Mouse (Mus musculus) olfactory bulb, adult 2 months (tissue): ENCODE data around the gene Ankrd33b. TPM values are rescaled to one million over a fixed set of nuclear protein-coding genes. Genes with fewer than 3 reads are reported as not detected.
A peak's percentile ranks its signal among the peaks of the same experiment; 100 is the strongest.

Experiments used
- H3K27ac ChIP-seq: fragments of 200-500 bp; 2 replicates; pipeline ENCODE4 v1.5.1; 2012; ENCODE audit warnings: low read depth, low read length; ENCODE audit not compliant: insufficient read depth
- H3K4me1 ChIP-seq: fragments of 200-500 bp; 2 replicates; pipeline ENCODE4 v1.6.1; 2012; ENCODE audit warnings: low read length; ENCODE audit not compliant: control insufficient read depth, insufficient read depth
- H3K4me3 ChIP-seq: fragments of 200-500 bp; 2 replicates; pipeline ENCODE4 v1.5.1; 2012; ENCODE audit warnings: mild to moderate bottlenecking, low read depth, low read length, moderate library complexity; ENCODE audit not compliant: insufficient read depth
- CTCF ChIP-seq: fragments of 200-500 bp; IDR thresholded peaks from 2 replicates; pipeline ENCODE4 v1.5.1; 2012; ENCODE audit warnings: low read depth, mild to moderate bottlenecking, low read length, moderate library complexity; ENCODE audit not compliant: insufficient read depth
- POLR2A ChIP-seq: fragments of 200-500 bp; IDR thresholded peaks from 2 replicates; pipeline ENCODE4 v1.6.1; 2012; ENCODE audit warnings: mild to moderate bottlenecking, low read depth, low read length, moderate library complexity; ENCODE audit not compliant: insufficient read depth
- WGBS: fragments of 180-500 bp; shearing (Covaris S2); methylation state at CpG from one replicate; pipeline ENCODE4 v1.1.7; 2018; 5-methylcytosine and 5-hydroxymethylcytosine counted together
- polyA plus RNA-seq: library from polyadenylated mRNA; stranded (reverse); fragments of >200 nt; gene quantifications from 2 replicates; pipeline ENCODE4 v1.2.4, GENCODE M21; 2012; ENCODE audit warnings: low replicate concordance; ENCODE audit not compliant: missing spikeins, insufficient read depth, insufficient read length

The Ankrd33b gene
- polyA plus RNA-seq, 1 experiment, result not detected

DNA sequence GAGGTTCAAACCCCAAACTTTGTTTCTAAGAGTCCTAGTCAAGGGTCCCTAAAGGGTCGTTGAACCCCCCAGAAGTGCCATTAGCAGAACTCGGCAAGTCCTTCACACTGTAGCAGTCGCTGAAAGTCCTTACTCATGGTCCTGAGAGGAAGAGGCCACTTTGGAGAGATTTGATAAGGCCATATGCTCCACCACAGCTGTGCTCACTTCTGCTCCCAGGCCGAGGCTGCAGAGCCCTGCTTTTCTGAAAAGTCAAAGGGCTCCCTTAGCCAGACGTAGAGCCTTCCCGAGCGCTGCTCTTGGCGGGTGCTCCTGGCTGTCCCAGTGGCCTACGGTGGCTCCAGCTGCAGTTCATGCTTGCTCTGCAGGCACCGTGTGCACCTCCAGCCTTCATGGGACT, 94.0 kb downstream of the Ankrd33b start:
- peaks cover 16% of the 10 kb centered on the region; the same call in 1 of the 2 replicates for H3K4me1 ChIP-seq
- TF ChIP-seq POLR2A (no peak), CTCF (no peak)
- H3K27ac ChIP-seq, result no peak overlapping the region
- 93% methylated on average over 10 of the region's 10 CpGs for WGBS
- H3K4me3 ChIP-seq, result no peak overlapping the region

- 89% methylated on average over 7 of the region's 7 CpGs for WGBS
- H3K4me1 ChIP-seq, result peaks cover 16% of the 10 kb centered on the region; the same call in 1 of the 2 replicates
- TF ChIP-seq CTCF (no peak), POLR2A (no peak)
- H3K4me3 ChIP-seq, result no peak overlapping the region
- H3K27ac ChIP-seq, result no peak overlapping the region
These were observed 94.8 kb downstream of the Ankrd33b start for GRCm38 (mm10) chr15:31272695-31273094.

GRCm38 (mm10) chr15:31269558-31269957, 98.0 kb downstream of the Ankrd33b start:
- TF ChIP-seq CTCF (no peak), POLR2A (no peak)
- Histone ChIP-seq H3K4me1 (peaks cover 16% of the 10 kb centered on the region; the same call in 1 of the 2 replicates), H3K4me3 (no peak overlapping the region), H3K27ac (no peak overlapping the region)
- 91% methylated on average over 4 of the region's 4 CpGs for WGBS

- TF ChIP-seq CTCF (no peak), POLR2A (no peak)
- Histone ChIP-seq H3K27ac (no peak overlapping the region), H3K4me1 (peaks cover 11% of the 10 kb centered on the region; the same call in 1 of the 2 replicates), H3K4me3 (no peak overlapping the region)
- WGBS, result 89% methylated on average over 6 of the region's 6 CpGs
These were observed 99.4 kb downstream of the Ankrd33b start for GRCm38 (mm10) chr15:31268148-31268547.

DNA sequence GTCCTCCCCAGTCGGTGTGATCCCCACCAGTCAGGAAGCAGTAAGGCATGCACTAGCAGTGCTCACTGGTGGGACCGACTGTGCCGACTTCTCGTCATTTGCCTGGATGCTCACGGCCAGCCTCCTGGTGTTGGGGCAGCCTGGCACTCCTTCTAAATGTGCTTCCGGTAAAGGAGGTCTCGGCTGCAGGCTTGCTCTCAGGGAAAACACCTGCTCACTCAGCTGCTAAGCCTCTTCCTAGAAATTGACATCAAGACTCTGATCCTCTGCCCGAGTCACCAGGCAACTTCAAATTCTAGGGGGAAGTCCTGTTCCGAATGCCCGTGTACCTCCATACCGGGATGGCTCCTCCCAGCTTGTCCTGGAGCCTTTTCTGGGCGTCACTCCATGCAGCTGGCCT, 101.7 kb downstream of the Ankrd33b start:
- 92% methylated on average over 12 of the region's 12 CpGs for WGBS
- Histone ChIP-seq H3K4me1 (no peaks in the 10 kb centered on the region), H3K4me3 (no peak overlapping the region), H3K27ac (no peak overlapping the region)
- TF ChIP-seq CTCF, result no peak
- TF ChIP-seq POLR2A, result no peak

- no peak for TF ChIP-seq CTCF
- TF ChIP-seq POLR2A, result no peak
- Histone ChIP-seq H3K27ac (no peak overlapping the region), H3K4me1 (no peaks in the 10 kb centered on the region), H3K4me3 (no peak overlapping the region)
- 91% methylated on average over 8 of the region's 8 CpGs for WGBS
These were observed 102.1 kb downstream of the Ankrd33b start for GRCm38 (mm10) chr15:31265404-31265803.

GRCm38 (mm10) chr15:31264827-31265226, 102.7 kb downstream of the Ankrd33b start:
- no peaks in the 10 kb centered on the region for H3K4me1 ChIP-seq
- TF ChIP-seq POLR2A, result no peak
- peak; percentile 95 for TF ChIP-seq CTCF
- no peak overlapping the region for H3K4me3 ChIP-seq
- 29% methylated on average over 6 of the region's 6 CpGs for WGBS
- no peak overlapping the region for H3K27ac ChIP-seq

DNA sequence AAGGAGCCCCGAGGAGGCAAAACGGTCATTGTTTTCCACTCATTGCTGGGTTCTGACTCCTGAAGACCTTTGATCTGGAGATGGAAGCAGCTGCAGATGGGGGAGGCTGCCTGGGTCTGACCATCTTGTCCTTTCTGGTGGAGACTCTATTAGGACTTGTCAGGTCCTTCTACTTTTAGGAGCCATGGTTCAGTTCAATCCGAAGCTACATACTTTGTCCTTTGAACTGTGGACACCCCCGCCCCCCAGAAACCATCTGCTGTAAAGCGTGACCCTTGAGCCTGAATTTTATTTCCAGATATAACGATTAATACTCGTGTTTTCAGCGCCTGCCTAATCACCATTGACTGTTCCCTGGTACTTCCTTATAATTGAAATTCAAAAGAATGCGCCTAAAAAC, 105.2 kb downstream of the Ankrd33b start:
- no peak overlapping the region for H3K27ac ChIP-seq
- 75% methylated on average over 9 of the region's 9 CpGs for WGBS

DNA sequence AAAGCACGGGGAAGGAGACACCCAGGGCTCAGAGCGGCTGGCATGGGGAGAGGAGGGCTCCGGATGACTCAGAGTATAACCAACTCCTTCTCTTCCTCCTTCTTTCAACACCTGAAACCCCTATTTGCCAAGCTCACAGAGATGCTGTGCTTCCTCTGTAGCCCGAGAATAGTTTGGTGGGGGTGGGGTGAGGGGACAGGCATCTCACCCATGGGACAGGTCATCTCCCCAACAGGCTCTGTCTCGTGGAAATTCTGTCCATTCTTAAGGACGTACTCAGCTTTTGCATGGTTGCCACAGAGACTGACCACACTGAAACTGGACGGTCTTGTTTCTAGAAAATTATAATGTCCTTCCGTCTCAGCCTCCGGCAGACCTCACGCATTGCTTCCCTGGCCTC, 106.4 kb downstream of the Ankrd33b start:
- Histone ChIP-seq H3K4me3 (no peak overlapping the region), H3K4me1 (no peaks in the 10 kb centered on the region), H3K27ac (no peak overlapping the region)
- WGBS, result 94% methylated on average over 10 of the region's 10 CpGs
- no peak for TF ChIP-seq POLR2A
- no peak for TF ChIP-seq CTCF

More for the DNA sequence above, 105.2 kb downstream of the Ankrd33b start:
- Histone ChIP-seq H3K4me3 (no peak overlapping the region), H3K4me1 (no peaks in the 10 kb centered on the region)
- no peak for TF ChIP-seq CTCF
- no peak for TF ChIP-seq POLR2A

- WGBS, result 90% methylated on average over 18 of the region's 18 CpGs
- Histone ChIP-seq H3K4me1 (no peaks in the 10 kb centered on the region), H3K4me3 (no peak overlapping the region), H3K27ac (no peak overlapping the region)
- TF ChIP-seq POLR2A (no peak), CTCF (no peak)
These were observed 108.7 kb downstream of the Ankrd33b start for GRCm38 (mm10) chr15:31258693-31259439.
